Mouse (Mus musculus) kidney, adult 2 months (tissue): Measurements from ENCODE around the gene Sgip1.

Experiments used
- CTCF ChIP-seq: fragments of 200-500 bp; conservative IDR thresholded peaks from 2 replicates; pipeline ENCODE4 v1.5.1; 2011; ENCODE audit warnings: low read depth, mild to moderate bottlenecking, control low read depth, low read length, moderate library complexity, mixed read lengths; ENCODE audit not compliant: insufficient read depth, insufficient read length
- POLR2A ChIP-seq: fragments of 200-500 bp; IDR thresholded peaks from one replicate; pipeline ENCODE4 v1.6.1; 2011; ENCODE audit warnings: low read depth, low read length, control low read depth

DNA sequence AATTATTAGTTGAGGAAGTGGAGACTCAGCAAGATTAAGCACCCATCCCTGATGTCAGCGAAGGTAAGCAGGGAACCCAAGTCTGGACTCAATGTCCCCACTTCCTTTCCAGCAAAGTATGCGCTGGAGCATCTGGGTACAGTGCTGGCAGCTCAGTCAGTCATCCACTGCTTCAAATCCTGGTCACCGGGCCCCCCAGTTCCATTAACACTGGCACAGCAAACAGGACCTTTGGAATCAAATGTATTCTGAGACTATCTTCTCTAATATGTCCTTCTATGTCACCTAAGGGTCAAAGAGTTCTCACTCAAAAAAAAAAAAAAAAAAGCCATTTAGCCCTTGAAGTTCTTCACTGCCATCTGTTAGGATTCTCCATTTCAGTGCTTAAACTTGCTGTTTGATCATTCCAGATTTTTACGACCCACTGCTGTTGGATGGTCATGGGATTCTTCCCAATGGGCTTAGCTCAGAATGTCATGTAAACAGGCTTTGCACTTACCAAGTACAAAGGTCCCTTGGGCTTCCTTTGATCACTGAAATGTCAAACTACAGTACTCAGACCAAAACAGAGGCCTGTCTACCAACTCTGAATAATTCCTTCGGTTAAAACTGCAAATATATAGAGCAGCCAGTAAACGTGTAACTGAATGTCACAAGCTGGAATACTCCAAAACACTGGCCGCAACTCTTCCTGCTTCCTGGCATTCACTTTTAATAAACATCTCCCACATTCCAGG, 99.1 kb downstream of the Sgip1 start:
- TF ChIP-seq POLR2A (no peak), CTCF (no peak)
